Mouse (Mus musculus) testis, adult 2 months (tissue): Measurements from ENCODE around the gene Pnpla8.

Source experiments
- CTCF ChIP-seq: fragments of 200-500 bp; IDR thresholded peaks from 2 replicates; pipeline ENCODE4 v1.5.1; 2012; ENCODE audit warnings: low read depth, mild to moderate bottlenecking, inconsistent platforms, low read length, moderate library complexity; ENCODE audit not compliant: control insufficient read depth, insufficient read depth, insufficient replicate concordance
- POLR2A ChIP-seq: fragments of 200-500 bp; IDR thresholded peaks from 2 replicates; pipeline ENCODE4 v1.6.1; 2012; ENCODE audit warnings: low read depth, mild to moderate bottlenecking, inconsistent platforms, low read length, moderate library complexity; ENCODE audit not compliant: control insufficient read depth

- TF ChIP-seq POLR2A (no peak), CTCF (no peak)
Observed at GRCm38 (mm10) chr12:44337136-44337640, 116.0 kb downstream of the Pnpla8 start.
